Mouse (Mus musculus) embryo, embryonic 9.5 days (tissue): ENCODE data around the gene Pklr.
A peak's percentile ranks its signal among the peaks of the same experiment; 100 is the strongest.

Experiments used
- DNase-seq: peaks from one replicate; pipeline ENCODE4 v3.0.0-alpha.2; 2017; ENCODE audit errors: extremely low spot score

Gene Pklr

DNA sequence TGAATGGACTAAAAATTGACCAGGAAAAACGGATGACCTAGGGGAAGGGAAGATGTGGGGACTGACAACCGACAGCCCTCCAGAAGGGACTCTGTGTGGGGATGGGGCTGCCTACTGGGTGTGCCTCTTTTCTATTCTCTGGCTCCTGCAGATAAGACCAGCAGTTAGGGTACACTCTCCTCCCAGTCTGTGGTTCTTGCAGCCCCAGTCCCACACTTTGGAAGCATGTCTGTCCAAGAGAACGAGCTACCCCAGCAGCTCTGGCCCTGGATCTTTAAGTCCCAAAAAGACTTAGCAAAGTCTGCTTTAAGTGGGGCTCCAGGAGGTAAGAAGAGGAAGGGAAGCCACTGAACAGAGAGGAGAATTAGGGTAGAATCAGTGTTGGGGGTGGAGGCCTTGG lies at the start of gene Pklr:
TSS of gene Pklr (plus strand) at position 185 of the 400 bp plus-strand sequence.
- no peak for DNase-seq

DNA sequence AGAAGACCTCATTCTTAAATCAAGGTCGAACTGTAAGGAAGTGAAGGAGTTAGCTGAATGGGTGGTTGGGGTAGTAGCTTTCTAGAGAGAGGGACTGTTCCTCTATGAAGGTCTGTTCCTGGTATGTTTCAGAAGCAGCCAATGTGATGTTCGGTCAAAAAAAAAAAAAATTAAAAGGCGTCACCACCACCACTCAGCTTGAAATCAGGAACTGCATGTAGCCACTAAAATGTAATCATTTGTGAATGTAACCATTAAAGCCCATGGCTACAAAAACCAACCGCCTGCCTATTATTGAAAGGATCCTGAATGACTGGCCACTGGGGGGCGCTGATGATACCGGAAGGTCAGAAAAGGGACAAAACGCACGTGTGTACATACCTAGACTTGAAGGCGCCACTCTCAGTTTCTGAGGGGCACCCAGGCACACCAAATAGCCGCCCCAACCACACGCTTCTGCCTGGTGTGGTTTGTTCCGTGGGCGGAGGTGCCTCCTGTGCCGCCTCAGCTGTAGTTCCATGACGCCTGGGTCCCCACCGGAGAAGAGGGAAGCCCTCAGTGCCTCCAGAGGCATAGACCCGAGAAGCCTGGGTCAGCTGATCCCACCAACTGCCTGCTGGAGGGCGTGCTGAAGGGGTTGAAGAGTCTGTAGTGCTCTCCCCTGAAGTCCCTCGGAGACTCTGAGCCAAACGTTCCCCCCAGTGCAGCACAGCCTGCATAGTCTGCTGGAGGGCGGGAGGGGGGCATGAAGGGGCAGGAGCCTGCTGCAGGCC lies 48.4 kb upstream of the Pklr start:
- DNase-seq = peak; percentile 81

DNA sequence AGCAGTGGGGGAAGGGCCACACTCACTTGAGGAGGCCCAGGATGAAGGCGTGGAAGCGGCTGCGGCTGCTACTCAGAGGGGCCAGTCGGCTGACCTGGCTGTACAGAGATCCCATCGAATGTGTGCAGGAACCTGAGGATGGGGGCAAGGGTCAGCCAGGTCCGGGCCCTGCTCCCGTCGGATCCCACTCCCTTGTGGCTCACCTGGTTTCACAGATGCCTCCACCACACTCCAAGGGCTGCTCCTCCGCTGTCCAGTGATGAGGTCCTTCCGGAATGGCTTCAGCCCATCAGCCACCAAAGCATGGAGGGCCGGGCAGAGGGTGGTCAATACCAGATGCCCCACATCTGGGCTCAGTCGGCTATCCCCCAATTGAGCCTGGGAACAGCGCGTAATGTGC lies 47.0 kb upstream of the Pklr start:
- DNase-seq = no peak

- DNase-seq = peak; percentile 81
Measured at GRCm38 (mm10) chr3:89089882-89090591, 45.9 kb upstream of the Pklr start.

DNA sequence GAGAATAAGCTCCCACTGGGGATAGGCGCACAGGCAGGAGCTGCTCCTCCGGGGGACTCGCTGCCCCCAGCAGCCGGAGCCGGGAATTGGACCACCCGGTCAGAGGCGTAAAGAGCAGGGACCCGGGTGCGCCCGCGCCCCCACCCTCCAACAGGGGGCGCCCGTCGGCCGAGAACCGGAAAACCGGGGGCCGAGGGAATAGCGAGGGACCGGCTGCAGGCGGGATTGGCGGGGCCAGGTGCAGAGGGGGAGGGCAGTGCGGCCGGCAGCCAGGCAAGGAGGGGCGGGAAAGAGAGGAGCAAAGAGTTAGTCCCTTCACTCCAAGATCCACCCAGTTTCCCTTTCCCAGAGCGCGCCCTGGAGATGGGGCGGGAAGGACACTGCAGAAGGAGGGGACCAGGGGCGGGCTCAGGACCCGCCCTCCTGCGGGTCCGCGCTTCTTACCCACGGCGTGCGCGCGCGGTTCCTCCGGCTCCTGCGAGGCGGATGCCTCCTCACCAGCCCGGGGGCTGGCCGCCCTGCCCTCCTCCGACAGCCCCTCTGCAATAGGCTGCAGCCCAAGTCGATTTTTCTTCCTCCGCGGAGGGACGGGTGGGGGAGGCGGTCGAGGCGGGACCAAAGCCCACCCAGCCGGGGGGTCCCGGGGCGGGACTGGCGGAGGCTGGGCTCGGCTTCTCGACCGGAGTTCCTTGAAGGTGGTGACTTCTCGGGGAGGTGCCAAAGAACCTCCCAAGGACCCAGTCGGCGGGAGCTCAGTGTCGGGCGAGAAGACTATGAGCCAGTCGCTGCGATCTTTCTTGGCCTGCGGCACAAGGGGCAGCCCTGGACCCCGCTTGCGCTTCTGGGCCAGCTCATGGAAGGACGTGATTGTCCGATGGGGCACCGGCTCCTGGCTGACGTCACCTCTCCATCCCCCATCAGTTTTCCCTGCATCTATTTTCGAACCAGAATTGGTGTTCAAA lies 45.0 kb upstream of the Pklr start:
- peak; percentile 92 for DNase-seq

DNA sequence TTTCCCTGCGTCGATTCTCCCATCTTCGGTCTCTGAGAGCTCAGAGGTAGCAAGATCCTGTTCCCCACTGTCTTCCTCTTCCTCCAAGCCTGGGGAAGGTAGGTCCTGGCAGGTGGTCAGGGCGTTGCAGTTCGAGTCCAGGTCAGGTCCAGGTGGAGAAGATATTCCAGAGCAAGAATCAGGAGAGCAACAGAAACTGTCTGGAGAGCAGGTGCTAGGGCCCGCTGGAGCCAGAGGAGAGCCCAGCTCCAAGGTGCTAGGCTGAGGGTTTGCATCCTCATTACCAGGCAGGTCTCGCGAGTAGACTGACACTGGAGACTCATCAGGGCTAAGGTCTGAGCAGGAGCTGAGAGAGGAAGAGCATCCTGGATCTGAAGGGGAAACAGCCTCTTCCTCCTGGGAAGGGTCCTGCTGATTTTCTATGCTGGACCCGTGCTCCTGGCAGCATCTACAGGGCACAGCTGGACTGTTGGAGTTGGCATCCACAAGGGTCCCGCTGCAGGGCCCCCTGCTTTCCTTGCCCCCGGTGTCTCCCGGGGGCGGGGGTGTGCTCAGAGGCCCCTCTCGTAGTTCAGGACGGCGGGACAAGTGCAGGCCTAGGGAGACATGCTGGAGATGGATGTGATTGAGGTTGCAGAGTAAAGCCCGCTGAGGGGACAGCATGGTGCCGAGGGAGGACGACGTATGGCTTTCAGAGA lies 44.0 kb upstream of the Pklr start:
- DNase-seq = peak; percentile 13

DNA sequence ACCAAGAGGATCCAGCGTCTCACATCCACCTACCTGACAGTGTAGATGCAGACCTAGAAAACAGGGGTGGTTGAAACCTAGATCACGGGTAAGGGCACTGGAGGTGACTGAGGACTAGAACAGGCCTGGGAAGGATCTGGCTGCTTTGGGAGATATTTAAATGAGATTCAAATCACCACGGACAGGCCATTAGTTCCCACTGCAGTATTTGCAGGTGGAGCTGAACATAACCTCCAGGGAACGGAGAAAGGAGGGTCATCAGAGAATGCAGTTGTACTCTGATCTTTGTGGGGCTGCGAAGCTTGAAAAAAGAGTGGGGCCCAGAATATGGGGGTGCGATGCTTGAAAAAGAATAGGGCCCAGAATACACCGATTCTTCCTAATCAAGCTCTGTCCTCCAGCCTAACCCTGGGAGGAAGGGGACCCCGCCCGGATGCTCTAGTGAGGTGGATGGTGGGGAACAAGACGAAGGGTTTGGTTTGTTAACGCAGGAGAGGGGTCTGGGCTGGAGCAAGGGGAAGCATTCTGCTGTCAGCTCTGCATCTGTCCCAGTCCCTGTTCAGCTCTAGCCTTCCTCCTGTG lies 43.3 kb upstream of the Pklr start:
- no peak for DNase-seq

- DNase-seq = peak; percentile 81
Measured at GRCm38 (mm10) chr3:89093175-89093574, 42.8 kb upstream of the Pklr start, which contains the start of gene Rusc1. Gene Rusc1, minus strand, starts transcription at chr3:89093311.

DNA sequence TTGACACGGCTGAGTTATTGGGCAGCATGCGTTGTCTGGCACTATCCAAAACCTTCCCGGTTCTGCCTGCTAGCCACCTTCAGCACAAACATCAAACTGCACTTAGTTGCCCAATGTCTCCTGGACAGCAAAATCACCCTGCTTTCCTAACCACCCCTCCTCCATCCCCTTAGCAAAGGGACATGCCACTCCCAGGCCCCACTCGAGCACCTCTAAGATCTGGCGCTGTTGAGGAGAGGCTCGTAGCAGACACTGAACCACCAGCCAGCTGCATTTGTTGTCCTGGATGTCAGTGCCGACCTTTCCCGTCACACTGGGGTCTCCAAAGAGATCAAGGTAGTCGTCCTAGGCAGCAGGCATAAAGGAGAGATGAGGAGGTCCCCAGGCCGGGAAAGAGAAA lies 41.9 kb upstream of the Pklr start:
- DNase-seq = no peak

- DNase-seq = no peak
Measured at GRCm38 (mm10) chr3:89100811-89101210, 35.1 kb upstream of the Pklr start, which contains the start of gene Gm43738. Gene Gm43738, minus strand, starts transcription at chr3:89101099.

DNA sequence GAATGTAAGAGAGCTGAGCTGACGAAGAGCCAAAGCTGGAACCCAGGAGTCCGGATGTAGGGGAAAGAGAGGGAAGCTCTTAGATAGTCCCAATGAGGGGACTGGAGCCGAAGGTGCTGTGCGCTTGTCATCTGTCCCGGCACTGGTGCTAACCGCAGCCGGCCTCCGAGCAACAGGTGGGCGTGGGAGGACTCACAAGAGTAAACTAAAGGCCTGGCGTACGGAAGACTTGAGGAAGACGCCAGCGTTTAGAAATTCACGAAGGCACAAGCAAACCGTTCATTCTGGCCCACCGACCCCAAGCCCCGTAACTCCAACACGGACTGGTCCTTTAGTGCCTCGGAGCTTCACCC lies 34.5 kb upstream of the Pklr start:
- DNase-seq = no peak

DNA sequence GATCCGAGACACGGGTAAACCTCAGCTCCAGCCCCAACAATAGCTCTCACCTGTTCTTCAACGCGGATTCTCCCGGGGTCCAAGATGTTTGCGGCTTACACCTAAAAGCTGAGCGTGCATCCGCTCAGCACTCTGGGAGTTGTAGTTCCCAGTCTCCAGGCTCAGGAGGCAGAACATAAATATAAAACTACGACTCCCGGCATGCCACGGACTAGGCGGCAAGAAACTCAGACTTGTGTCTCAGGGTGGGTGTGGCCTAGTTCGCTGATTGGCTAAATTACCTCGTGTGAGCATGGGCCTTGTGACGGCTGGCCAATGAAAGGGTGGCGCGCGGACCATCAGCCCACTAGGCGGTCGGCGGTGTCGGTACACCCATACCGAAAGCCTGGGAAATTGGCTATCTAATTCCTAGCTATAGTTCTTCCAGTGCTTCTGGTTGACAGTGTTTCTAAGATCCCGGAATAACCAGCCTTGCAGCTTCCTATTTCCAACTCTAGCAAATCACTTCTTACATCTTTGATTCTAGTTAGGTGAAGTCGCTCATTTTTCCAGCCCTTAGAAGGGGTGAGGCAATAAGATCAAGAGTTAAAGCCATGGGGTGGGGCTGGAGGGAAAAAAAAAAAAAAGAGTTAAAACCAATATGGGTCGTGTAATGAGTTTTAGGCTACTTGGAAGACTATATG lies 34.0 kb upstream of the Pklr start, which contains the start of gene Fdps:
TSS of gene Fdps (minus strand) at position 148 of the 683 bp plus-strand sequence.
- DNase-seq = peak; percentile 93

DNA sequence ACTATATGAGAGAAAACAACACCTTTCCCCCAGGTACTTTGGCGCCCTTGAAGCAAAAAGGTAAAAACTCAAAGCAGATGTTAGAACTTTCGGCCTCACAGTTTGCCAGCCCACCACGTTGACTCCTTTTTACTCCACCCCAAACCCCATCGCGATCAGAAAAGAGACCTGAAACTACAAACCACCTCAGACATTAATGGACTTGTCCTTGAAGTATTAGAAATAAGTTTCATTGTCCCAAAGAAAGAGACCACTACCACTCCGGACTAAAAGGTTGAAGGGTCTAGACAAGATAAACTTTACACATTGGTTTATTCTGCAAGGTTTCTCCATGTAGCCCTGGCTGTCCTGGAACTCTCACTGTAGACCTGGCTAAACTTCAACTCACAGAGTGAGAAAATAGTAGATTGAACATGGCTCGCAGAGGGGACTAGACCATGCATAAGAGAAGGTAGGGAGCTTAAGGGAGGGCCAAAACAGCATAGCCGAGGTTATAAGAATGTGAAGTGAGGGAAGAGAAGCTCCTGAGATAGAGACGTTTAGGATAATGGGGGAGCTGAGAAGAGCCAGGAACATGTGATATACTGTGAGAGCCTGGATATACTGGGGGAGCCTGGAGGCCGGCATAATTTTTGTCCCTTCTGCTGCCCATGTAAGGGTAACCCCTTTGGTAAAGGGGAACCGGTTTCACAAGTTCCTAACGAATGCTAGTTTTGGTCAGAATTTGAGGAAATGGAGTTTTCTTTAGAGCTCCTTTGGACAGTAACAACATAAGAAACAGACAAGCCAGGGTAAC lies 33.2 kb upstream of the Pklr start:
- no peak for DNase-seq

- no peak for DNase-seq
Measured at GRCm38 (mm10) chr3:89103291-89103595, 32.7 kb upstream of the Pklr start.

DNA sequence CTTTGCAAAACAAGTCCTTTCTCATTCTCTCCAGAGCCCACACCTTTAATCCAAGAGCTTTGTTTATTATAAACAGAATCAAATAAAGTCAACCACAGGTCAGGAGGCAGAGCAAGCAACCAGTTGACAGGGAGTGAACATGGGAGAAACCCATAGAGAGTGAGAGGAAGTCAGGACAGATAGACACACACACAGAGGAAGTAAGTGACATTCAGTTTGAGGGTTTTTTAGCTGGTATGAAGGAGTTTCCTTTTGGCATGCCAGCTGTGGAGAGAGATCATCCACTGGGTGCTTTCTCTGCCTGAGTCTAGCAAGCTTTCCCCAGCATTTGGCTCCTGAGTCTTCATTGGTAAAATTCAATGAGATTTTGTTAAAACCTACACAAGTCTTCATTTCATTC lies 29.1 kb upstream of the Pklr start:
- no peak for DNase-seq

GRCm38 (mm10) chr3:89107545-89107944 lies 28.4 kb upstream of the Pklr start:
- DNase-seq = no peak

- no peak for DNase-seq
Measured at GRCm38 (mm10) chr3:89108146-89108545, 27.8 kb upstream of the Pklr start.

DNA sequence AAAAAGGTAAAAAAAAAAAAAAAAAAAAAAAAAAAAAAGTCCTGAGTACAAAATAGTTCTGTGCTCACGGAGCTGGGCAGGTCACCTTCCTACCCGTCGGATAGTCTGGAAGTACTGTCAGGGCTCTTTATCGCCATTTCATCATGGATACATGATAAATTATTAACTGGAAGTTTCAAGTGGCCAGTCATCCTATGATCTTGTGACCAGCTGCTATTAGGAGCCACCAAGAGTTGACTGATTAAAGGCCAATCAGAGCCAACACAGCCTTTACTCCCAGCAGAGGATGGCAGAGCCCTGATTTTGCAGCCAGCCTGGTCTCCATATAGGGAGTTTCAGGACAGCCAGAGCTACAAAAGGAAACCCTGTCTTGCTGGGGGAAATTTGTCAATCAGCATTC lies 22.9 kb upstream of the Pklr start:
- DNase-seq = no peak

GRCm38 (mm10) chr3:89115522-89115921 lies 20.4 kb upstream of the Pklr start:
- peak; percentile 17 for DNase-seq

DNA sequence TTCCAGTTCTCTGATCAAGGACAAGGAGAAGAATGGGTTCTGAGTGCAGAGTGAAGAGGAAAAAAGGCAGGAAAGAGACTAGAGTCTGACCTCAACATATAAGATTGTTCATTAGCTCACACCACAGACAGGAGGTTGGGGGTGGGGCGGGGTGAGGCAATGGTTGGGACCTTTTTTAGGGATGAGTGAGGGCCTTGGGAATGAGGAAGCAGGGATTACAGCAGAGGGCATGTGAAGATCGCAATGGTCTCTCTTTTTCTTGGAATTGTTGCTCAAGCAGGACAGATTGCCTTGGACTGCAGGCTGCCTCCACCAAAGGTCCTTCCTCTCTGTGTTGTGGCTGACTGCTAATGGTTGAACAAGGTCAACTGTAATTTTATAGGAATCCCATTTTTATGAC lies 12.6 kb upstream of the Pklr start:
- no peak for DNase-seq
